Mouse (Mus musculus): ENCODE measurements around the gene 4921517D22Rik.

The 4921517D22Rik gene

DNA sequence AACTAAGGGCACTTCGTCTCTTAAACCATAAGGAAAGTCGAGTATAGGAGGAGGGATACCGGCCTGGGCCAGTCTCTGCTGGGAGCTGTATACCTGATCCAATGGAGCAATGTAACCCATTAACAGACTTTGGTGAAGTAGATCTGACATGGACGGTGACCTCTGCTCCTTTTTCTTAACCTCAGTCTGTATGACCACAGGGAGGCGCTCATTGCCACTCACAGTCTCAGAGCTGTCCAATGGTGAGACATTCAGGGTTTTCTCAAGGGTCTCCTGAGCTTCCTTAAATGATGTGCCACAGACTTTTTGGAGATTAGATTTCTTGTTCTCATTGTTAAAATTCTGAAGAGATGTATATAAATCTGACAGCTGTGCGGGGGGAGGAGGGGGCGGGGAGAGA lies 3.3 kb downstream of the 4921517D22Rik start:
- DNase-seq: no peak

GRCm38 (mm10) chr13:59689843-59690242 lies 4.1 kb downstream of the 4921517D22Rik start:
- no peak for DNase-seq

DNA sequence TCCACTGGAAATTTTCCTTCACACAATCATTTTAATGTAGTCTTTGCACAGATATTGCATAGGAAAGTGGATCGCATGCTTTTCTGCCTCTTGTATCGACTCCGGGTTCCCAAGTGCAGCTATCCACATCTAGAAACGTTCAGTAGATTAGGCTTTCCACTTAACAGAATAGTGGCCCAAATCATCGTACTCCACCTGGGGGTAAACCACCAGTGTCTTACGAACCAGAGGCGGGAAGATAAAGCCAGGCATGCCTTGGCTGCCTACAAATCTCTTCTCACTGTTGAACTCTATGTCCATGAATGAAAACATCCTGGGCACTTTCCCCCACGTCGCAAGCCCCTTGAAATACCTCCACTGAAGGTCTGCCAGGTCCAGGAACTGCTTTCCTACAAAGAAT lies 4.6 kb downstream of the 4921517D22Rik start:
- DNase-seq: no peak

DNA sequence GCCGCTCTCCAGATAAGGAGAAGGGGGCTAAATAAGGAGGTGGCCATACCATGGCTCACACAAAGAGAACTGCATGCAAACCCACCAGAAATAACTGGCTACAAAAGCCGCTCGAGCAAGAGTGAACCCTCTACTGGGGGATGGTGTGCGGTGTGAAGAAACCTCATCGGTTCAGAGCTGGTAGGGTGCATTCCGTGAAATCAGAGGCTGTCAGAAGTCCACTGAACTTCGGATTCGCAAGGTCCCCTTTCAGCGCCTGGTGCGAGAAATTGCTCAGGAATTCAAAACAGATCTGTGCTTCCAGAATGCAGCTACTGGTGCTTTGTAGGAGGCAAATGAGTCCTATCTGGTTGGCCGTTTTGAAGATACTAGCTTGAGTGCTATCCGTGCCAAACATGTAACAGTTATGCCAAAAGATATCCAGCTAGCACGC lies 5.6 kb downstream of the 4921517D22Rik start:
- peak; percentile 67 to 70 for DNase-seq

DNA sequence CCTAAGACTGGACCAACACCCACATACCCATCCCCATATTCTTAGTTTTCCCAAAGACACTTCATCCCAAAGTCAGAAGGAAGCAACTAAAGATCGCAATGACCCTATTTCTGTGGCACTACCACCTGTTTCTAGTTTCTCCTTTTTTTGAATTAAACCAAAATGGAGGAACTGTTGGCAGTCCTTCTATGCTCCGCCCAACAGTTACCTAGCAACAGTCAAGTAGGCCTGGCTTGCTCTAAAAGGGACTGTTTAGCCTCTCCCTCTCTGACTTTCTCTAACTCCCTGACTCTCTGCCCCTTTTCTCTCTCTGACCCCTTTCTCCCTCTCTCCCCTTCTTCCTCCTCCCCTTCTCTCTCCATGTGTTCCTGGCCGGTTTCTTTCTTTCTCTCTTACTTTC lies 8.7 kb downstream of the 4921517D22Rik start:
- no peak for DNase-seq

DNA sequence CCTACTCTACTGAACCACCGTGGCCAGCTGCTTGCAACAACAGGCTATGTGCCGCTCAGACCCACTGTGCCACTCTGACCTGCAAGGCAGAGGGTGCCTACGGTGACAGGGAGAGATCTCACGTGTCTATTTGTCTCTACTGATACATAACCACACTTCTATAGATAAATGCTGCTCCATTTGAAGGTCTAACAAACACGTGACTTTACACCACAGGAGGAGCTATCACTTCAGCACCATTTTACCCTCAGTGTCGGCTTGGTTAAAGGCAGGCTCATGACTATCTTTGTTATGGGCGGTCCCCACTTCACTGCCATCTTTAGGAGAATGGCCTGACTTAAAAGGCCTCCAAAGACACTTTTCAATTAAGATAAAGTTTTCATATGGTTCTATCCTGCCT lies 11.3 kb downstream of the 4921517D22Rik start:
- DNase-seq: no peak

DNA sequence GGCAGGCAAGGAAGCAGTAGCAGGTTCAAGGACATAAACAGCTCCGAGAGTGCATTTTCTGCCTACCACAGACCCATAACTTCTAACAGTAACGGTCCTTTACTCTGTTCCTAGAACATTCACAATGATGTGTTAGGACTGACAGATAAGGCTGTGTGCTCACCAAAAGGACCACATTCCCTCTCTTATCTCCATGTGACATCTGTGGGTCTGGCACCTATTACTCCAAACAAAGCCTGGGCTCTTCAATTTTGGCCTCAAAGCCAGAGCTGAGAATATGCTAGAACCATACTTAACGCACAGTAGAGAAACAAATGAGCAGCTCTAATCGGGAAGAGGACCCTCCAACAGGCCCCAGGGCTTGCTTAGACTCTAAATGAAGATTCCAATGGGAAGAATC lies 14.0 kb downstream of the 4921517D22Rik start:
- no peak for DNase-seq

- no peak for DNase-seq
Measured at GRCm38 (mm10) chr13:59679306-59679705, 14.6 kb downstream of the 4921517D22Rik start.

GRCm38 (mm10) chr13:59676316-59677229 lies 17.3 kb downstream of the 4921517D22Rik start:
- DNase-seq: no peak

GRCm38 (mm10) chr13:59675151-59676011 lies 18.5 kb downstream of the 4921517D22Rik start, which contains the start of gene Golm1:
TSS of gene Golm1 (minus strand) at chr13:59675811.
- peak; percentile 77 to 79 for DNase-seq

DNA sequence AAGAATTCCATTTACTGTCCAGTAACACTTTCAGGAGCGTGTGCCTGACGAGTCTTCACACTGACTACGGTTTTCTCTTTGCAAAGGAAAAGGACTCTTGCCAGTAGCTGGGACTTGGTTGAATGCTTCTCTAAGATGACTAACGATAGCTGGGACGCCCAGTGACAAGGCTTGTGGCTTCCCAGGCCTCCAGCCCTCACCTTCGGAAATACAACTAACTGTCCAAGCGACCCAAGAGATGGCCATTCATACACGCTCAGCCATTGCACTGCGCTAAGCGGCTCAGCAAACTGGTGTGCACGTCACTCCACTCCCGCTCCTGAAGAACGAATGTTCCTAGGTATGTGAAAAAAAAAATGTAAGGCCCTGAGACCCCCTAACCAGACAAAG lies 19.2 kb downstream of the 4921517D22Rik start:
- DNase-seq: peak; percentile 52 to 57

- no peak for DNase-seq
Measured at GRCm38 (mm10) chr13:59674215-59674614, 19.7 kb downstream of the 4921517D22Rik start.

DNA sequence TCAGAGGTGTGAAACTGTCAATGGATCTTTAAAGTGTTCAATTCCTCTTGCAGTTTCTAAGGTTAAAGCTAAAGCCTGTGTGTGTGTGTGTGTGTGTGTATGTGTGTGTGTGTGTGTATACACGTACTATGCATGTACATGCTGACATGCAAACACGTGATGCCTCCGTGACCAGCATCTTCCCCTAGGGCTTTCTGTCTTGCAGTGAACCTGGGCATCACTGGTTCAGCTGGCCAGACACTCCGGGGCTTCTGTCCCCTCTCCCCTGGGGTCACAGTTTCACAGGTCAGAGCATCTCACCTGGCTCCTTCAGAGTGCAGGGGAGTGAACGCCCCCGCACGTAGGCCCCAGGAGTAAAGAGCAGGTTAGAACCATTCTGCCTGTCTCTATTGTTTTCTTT lies 20.3 kb downstream of the 4921517D22Rik start:
- no peak for DNase-seq

GRCm38 (mm10) chr13:59672248-59672647 lies 21.7 kb downstream of the 4921517D22Rik start:
- no peak for DNase-seq

DNA sequence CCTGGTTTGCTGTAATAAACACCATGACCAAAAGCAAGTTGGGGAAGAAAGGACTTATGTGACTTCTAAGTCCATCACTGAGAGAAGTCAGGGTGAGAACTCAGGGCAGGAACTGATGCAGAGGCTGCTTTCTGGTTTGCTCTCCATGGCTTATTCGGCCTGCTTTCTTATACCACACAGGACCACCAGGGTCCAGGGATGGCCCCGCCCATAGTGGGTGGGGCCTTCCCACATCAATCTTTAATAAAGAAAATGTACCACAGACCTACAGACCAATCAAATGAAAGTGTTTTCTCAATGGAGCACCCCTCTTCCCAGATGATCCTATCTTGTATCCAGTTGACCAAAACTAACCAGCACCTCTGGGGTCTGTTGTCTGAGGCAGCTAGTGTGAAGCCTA lies 22.4 kb downstream of the 4921517D22Rik start:
- no peak for DNase-seq

DNA sequence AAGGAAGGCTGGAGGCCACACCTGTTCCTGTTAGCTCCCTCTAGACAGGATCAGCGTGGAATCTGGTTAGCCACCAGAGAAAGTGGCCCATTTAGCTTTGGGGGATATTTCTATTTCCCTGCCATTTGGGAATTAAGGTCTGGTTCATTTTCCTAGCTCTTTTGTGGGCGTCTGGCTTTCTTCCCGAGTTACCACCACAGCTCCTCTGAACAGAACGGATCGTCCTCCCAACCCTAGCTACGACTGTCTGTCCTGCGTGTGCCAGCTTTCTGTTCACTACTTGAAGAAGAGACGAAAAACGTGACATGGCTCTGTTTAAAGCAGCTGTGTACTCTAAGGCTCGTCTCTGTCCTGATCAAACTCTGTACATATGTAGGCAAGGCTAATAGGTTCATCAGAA lies 24.0 kb downstream of the 4921517D22Rik start:
- no peak for DNase-seq

- DNase-seq: no peak
Measured at GRCm38 (mm10) chr13:59668501-59669093, 25.3 kb downstream of the 4921517D22Rik start.

DNA sequence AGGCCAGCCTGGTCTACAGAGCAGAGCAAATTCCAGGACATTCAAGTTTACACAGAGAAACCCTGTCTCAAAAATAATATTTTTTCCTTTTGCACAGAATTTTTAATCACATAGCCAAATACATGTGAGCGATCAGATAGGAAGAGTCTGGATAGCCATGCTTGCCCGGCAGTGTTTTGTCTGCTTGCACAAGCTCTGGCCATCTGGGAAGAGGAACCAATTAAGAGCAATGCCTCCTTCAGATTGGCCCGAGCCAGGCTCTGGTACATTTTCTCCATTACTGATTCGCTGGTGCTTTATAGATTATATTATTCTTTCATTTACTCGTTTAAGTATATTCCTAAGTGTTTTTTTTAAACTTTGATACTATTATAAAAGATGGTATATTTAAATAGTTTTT lies 26.1 kb downstream of the 4921517D22Rik start:
- no peak for DNase-seq

GRCm38 (mm10) chr13:59663939-59664712 lies 29.8 kb downstream of the 4921517D22Rik start:
- DNase-seq: no peak

GRCm38 (mm10) chr13:59661966-59662365 lies 31.9 kb downstream of the 4921517D22Rik start:
- no peak for DNase-seq

GRCm38 (mm10) chr13:59661387-59661786 lies 32.5 kb downstream of the 4921517D22Rik start:
- DNase-seq: no peak

- no peak for DNase-seq
Measured at GRCm38 (mm10) chr13:59660371-59660770, 33.5 kb downstream of the 4921517D22Rik start.
